28 mouse cellular contexts compared by ENCODE assay signal in the genomic region with DNA sequence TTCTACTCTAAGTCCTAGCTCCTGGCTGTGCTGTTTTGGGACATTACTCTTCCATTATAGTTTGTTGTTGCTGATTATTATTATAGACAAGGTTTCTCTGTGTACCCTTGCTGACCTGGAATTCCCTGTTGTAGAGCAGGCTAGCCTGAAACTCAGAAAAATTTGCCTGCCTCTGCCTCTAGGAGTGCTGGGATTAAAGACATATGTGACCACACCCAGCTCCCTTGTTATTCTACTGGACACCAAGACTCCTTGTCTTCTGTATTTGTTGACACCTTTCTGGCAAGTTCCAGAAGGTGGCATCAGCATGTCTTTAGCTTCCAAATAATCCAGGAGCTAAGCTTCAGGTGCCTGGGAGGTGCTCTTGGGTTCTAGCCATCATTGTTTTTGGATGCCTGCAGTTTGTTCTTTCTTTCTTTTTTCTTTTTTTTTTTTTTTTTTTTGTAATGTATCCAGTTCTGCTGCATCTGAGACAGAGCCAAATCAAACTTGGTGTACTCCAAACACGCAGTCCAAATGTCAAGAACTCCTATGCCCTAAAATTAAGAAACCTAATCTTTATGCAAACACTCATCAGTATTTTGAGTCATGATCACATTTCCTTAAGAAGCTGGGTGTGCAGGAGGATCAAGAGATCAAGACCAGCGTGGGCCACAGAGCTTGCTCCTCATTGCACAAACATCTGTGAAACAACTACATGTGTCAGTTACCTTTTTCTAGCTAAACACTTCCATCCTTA. TPM values are rescaled to one million over a fixed set of nuclear protein-coding genes. Genes with fewer than 3 reads are reported as not detected.
DNase-seq lines count a peak whose midpoint lies in the region; ATAC-seq and TF ChIP-seq lines count a peak whose summit lies in the region.
"Had no signal": no experiment of that assay in that cellular context is flagged by ENCODE, and none has a peak within 500 bp of the region (broad histone marks: within the 10 kb centered on the region; RNA-seq: fewer than 3 reads in every experiment).

No protein-coding gene starts in this region.

- no peak overlapping the region for H3K4me3 ChIP-seq in liver, adult 2 months (ENCODE audit: insufficient read depth, low read depth, low read length)
- no peak overlapping the region for H3K4me3 ChIP-seq in liver, postnatal 0 days (ENCODE audit: low read depth, low read length)
- H3K4me3 ChIP-seq: erythroblast, embryonic 14.5 days; heart, adult 2 months; hindbrain, embryonic 13.5 days; kidney, embryonic 15.5 days; midbrain, embryonic 10.5 days; myocyte; neural tube, embryonic 13.5 days had no signal

- no peaks in the 10 kb centered on the region for H3K27me3 ChIP-seq in liver, adult 2 months (ENCODE audit: control insufficient read depth, insufficient read depth, low read length)
- no peaks in the 10 kb centered on the region for H3K27me3 ChIP-seq in liver, postnatal 0 days (ENCODE audit: insufficient read depth, low read length)
- H3K27me3 ChIP-seq: CH12.LX; hindbrain, embryonic 13.5 days; kidney, embryonic 15.5 days; neural tube, embryonic 13.5 days had no signal

- H3K27ac ChIP-seq in liver, adult 2 months (replicated peaks; ENCODE audit: insufficient read depth, low read depth, low read length): no peak overlapping the region
- H3K27ac ChIP-seq in liver, postnatal 0 days (ENCODE audit: low read depth): no peak overlapping the region
- H3K27ac ChIP-seq: heart, adult 2 months; hindbrain, embryonic 13.5 days; kidney, embryonic 15.5 days; liver, embryonic 14.5 days; midbrain, embryonic 10.5 days; neural tube, embryonic 13.5 days had no signal

- no peaks in the 10 kb centered on the region for H3K9me3 ChIP-seq in liver, postnatal 0 days (ENCODE audit: low read length)
- H3K9me3 ChIP-seq: hindbrain, embryonic 13.5 days; kidney, embryonic 15.5 days; midbrain, embryonic 10.5 days; neural tube, embryonic 13.5 days had no signal

- no peak for TF ChIP-seq EP300 in liver, postnatal 0 days (IDR thresholded peaks at IDR 0.05; ENCODE audit: low read depth)

- no peak for TF ChIP-seq CTCF in liver, adult 2 months (IDR thresholded peaks at IDR 0.05; ENCODE audit: low read depth, low read length)
- TF ChIP-seq CTCF in liver, postnatal 0 days (IDR thresholded peaks at IDR 0.05; ENCODE audit: low read depth): no peak

- H3K4me2 ChIP-seq in liver, postnatal 0 days (ENCODE audit: low read depth, low read length): no peak overlapping the region
- H3K4me2 ChIP-seq: hindbrain, embryonic 13.5 days; kidney, embryonic 15.5 days; neural tube, embryonic 13.5 days had no signal

- no peaks in the 10 kb centered on the region for H3K79me2 ChIP-seq in liver, adult 2 months (ENCODE audit: control insufficient read depth, insufficient read depth, low read length)

- H3K9ac ChIP-seq in liver, adult 2 months (ENCODE audit: low read depth, low read length): no peak overlapping the region
- H3K9ac ChIP-seq in liver, postnatal 0 days (replicated peaks): no peak overlapping the region; the same call in 1 of the 2 replicates
- H3K9ac ChIP-seq: hindbrain, embryonic 13.5 days; kidney, embryonic 15.5 days; liver, embryonic 14.5 days; neural tube, embryonic 13.5 days had no signal

- no peak for TF ChIP-seq POLR2A in liver, adult 2 months (IDR thresholded peaks at IDR 0.05; ENCODE audit: extremely low read depth, insufficient read depth, low read length)

- peaks cover 18% of the 10 kb centered on the region for H3K4me1 ChIP-seq in liver, adult 2 months (ENCODE audit: control insufficient read depth, insufficient read depth, low read length)
- H3K4me1 ChIP-seq in liver, postnatal 0 days (ENCODE audit: insufficient read depth): peaks cover 8% of the 10 kb centered on the region; the same call in 1 of the 2 replicates
- H3K4me1 ChIP-seq: hindbrain, embryonic 13.5 days; kidney, embryonic 15.5 days; midbrain, embryonic 10.5 days; neural tube, embryonic 13.5 days had no signal

- H3K36me3 ChIP-seq in liver, adult 2 months (ENCODE audit: control insufficient read depth, insufficient read depth, low read length): peaks cover 15% of the 10 kb centered on the region
- H3K36me3 ChIP-seq in liver, postnatal 0 days (replicated peaks; ENCODE audit: insufficient read depth, low read length): peaks cover 51% of the 10 kb centered on the region

- peak; percentile 71 for DNase-seq in liver, adult 2 months (ENCODE audit: extremely low read depth, low read depth, low spot score)
- no peak for DNase-seq in liver, postnatal 0 days
- DNase-seq in ES-CJ7 (ENCODE audit: low read depth, low spot score) (peak; percentile 60), ZHBTc4 (ENCODE audit: low read depth, low spot score) (peak; percentile 54)
- peak; percentile 25 for DNase-seq in lung, postnatal 36 days
- DNase-seq in adrenal gland, postnatal 36 days: no peak
- no peak for DNase-seq in right cerebral cortex, adult 2 months (ENCODE audit: low spot score in 2 of 2)
- DNase-seq: adrenal gland, postnatal 10 days; B cell, adult 2 months; gastrocnemius, postnatal 10 days; heart, adult 2 months; kidney, adult 11 months; kidney, postnatal 36 days; retina, postnatal 1 day; right cerebral cortex, postnatal 4 days; thymus, adult 18-20 months; thymus, postnatal 36 days had no signal

- 20% methylated on average over 2 of the region's 2 CpGs for WGBS in liver, adult 2 months
- 70% methylated on average over 2 of the region's 2 CpGs for WGBS in liver, postnatal 0 days (ENCODE audit: insufficient replicate concordance)

- ATAC-seq in liver, postnatal 0 days: no peak
- ATAC-seq: forebrain, embryonic 14.5 days; midbrain, embryonic 16.5 days had no signal

RNA-seq across cellular contexts. Expression of a gene that starts 30.1 kb away (rescaled TPM):
- total RNA-seq in liver, adult 2 months (2014; rRNA removed): 1.6 and 3.6 TPM in 2 replicates
- 2.5 and 3.3 TPM in 2 replicates for polyA plus RNA-seq in liver, adult 2 months (2012; rRNA removed)
- 0.62 and 0.96 TPM in 2 replicates for polyA plus RNA-seq in liver, postnatal 0 days (2015; fragmentation: Nextera tagmentation; extraction: Ambion mirVana)
- under 1 TPM; 0.83 to 0.89 TPM for total RNA-seq in adrenal gland, postnatal 36 days (2021)
- total RNA-seq: MEL had no signal
- polyA plus RNA-seq: erythroblast, embryonic 14.5 days had no signal

Comparison
In these comparisons a context has a peak if more than half of its experiments do, and no peak if none do; other contexts are left out.
1. DNase-seq: peak in liver, adult 2 months (single experiment), ES-CJ7 (single experiment), ZHBTc4 (single experiment) and lung, postnatal 36 days (single experiment); none in liver, postnatal 0 days (single experiment), adrenal gland, postnatal 36 days (0 of 2) and right cerebral cortex, adult 2 months (0 of 2).